Mouse (Mus musculus) embryonic facial prominence, embryonic 14.5 days (tissue): Measurements from ENCODE around the gene Zkscan16. TPM values are rescaled to one million over a fixed set of nuclear protein-coding genes. Genes with fewer than 3 reads are reported as not detected.
A peak's percentile ranks its signal among the peaks of the same experiment; 100 is the strongest.

Source experiments
- ATAC-seq: fragments of 200-750 bp; cut with Nextera tagmentation; 2 replicates; pipeline ENCODE4 v1.8.0; 2017; ENCODE audit warnings: low read depth, moderate number of reproducible peaks, moderate TSS enrichment
- DNase-seq: peaks from one replicate; pipeline ENCODE4 v3.0.0-alpha.2; 2015; ENCODE audit warnings: low spot score
- H3K27ac ChIP-seq: fragments of 300-500 bp; sonication (generic); replicated peaks from 2 replicates; pipeline ENCODE4 v1.5.1; 2014; ENCODE audit warnings: low read depth, mild to moderate bottlenecking, low read length, moderate library complexity
- H3K27me3 ChIP-seq: fragments of 300-500 bp; sonication (generic); replicated peaks from 2 replicates; pipeline ENCODE4 v1.6.1; 2014; ENCODE audit warnings: low read length; ENCODE audit not compliant: control insufficient read depth, insufficient read depth
- H3K36me3 ChIP-seq: fragments of 300-500 bp; sonication (generic); 2 replicates; pipeline ENCODE4 v1.6.1; 2014; ENCODE audit warnings: low read length, mixed read lengths; ENCODE audit not compliant: control insufficient read depth, insufficient read depth
- H3K4me1 ChIP-seq: fragments of 300-500 bp; sonication (generic); 2 replicates; pipeline ENCODE4 v1.6.1; 2014; ENCODE audit warnings: antibody characterized with exemption, low read length; ENCODE audit not compliant: control insufficient read depth, insufficient read depth
- H3K4me2 ChIP-seq: fragments of 300-500 bp; sonication (generic); 2 replicates; pipeline ENCODE4 v1.6.1; 2014; ENCODE audit warnings: low read depth, mild to moderate bottlenecking, low read length, moderate library complexity, mixed read lengths
- H3K4me3 ChIP-seq: fragments of 300-500 bp; sonication (generic); 2 replicates; pipeline ENCODE4 v1.5.1; 2014; ENCODE audit warnings: low read depth, mild to moderate bottlenecking, low read length
- H3K9ac ChIP-seq: fragments of 300-500 bp; sonication (generic); 2 replicates; pipeline ENCODE4 v1.6.1; 2014; ENCODE audit warnings: low read depth, mild to moderate bottlenecking, low read length, moderate library complexity, mixed read lengths
- H3K9me3 ChIP-seq: fragments of 300-500 bp; sonication (generic); 2 replicates; pipeline ENCODE4 v1.6.1; 2016; ENCODE audit warnings: low read length; ENCODE audit not compliant: control insufficient read depth
- WGBS: fragments of 180-500 bp; shearing (Covaris S2); extraction: QIAGEN DNeasy Blood & Tissue Kit; methylation state at CpG from one replicate; pipeline ENCODE4 v1.1.7; 2014; 5-methylcytosine and 5-hydroxymethylcytosine counted together
- polyA plus RNA-seq: library from polyadenylated mRNA; unstranded; fragments of >200 nt; fragmentation: Nextera tagmentation; extraction: Ambion mirVana; gene quantifications from 2 replicates; pipeline ENCODE4 v1.2.1, GENCODE M21; 2014

The Zkscan16 gene
- polyA plus RNA-seq, 1 experiment from 2014 or later, result 0.75 TPM

- Histone ChIP-seq H3K4me3 (no peak overlapping the region), H3K36me3 (no peaks in the 10 kb centered on the region), H3K27me3 (no peaks in the 10 kb centered on the region), H3K9ac (no peak overlapping the region), H3K9me3 (no peaks in the 10 kb centered on the region), H3K4me2 (no peak overlapping the region), H3K4me1 (peaks cover 9% of the 10 kb centered on the region), H3K27ac (no peak overlapping the region)
- DNase-seq (peak; percentile 74), ATAC-seq (no peak)
- WGBS, result 6% methylated on average over 2 of the region's 2 CpGs
These were observed 56.3 kb downstream of the Zkscan16 start for GRCm38 (mm10) chr4:58999686-59000085.

GRCm38 (mm10) chr4:59000614-59001013, 57.2 kb downstream of the Zkscan16 start:
- peaks cover 18% of the 10 kb centered on the region for H3K4me1 ChIP-seq
- no peak for ATAC-seq
- 0% methylated on average over 2 of the region's 2 CpGs for WGBS
- no peak overlapping the region for H3K4me3 ChIP-seq
- no peak overlapping the region for H3K9ac ChIP-seq
- no peaks in the 10 kb centered on the region for H3K27me3 ChIP-seq
- H3K9me3 ChIP-seq, result no peaks in the 10 kb centered on the region
- no peak overlapping the region for H3K27ac ChIP-seq
- DNase-seq, result no peak
- no peak overlapping the region for H3K4me2 ChIP-seq
- H3K36me3 ChIP-seq, result no peaks in the 10 kb centered on the region

- H3K4me1 ChIP-seq, result peaks cover 26% of the 10 kb centered on the region
- no peaks in the 10 kb centered on the region for H3K36me3 ChIP-seq
- peak within 1 kb of the TSS; percentile 89 for H3K27ac ChIP-seq
- peak within 1 kb of the TSS; percentile 84 for H3K4me2 ChIP-seq
- H3K4me3 ChIP-seq, result peak within 1 kb of the TSS; percentile 96
- WGBS, result 0% methylated on average over 12 of the region's 89 CpGs
- no peaks in the 10 kb centered on the region for H3K27me3 ChIP-seq
- DNase-seq, result peak; percentile 96
- H3K9ac ChIP-seq, result peak within 1 kb of the TSS; percentile 96
- no peaks in the 10 kb centered on the region for H3K9me3 ChIP-seq
- peak; percentile 99 for ATAC-seq
These were observed 59.7 kb downstream of the Zkscan16 start, which contains the start of gene Gm20503 for GRCm38 (mm10) chr4:59002948-59003805. TSS of gene Gm20503 (plus strand) at chr4:59003210.

GRCm38 (mm10) chr4:59003806-59004200, 60.4 kb downstream of the Zkscan16 start:
- Histone ChIP-seq H3K27ac (no peak overlapping the region), H3K4me3 (peak overlapping the region; percentile 96), H3K4me2 (peak overlapping the region; percentile 84), H3K9ac (peak overlapping the region; percentile 96), H3K9me3 (no peaks in the 10 kb centered on the region), H3K27me3 (no peaks in the 10 kb centered on the region), H3K4me1 (peaks cover 26% of the 10 kb centered on the region), H3K36me3 (no peaks in the 10 kb centered on the region)
- DNase-seq (no peak), ATAC-seq (no peak)
- whole genome bisulfite sequencing, result 29% methylated on average over 7 of the region's 7 CpGs

GRCm38 (mm10) chr4:59006211-59006610, 62.8 kb downstream of the Zkscan16 start:
- no peak overlapping the region for H3K4me2 ChIP-seq
- H3K27me3 ChIP-seq, result no peaks in the 10 kb centered on the region
- H3K27ac ChIP-seq, result no peak overlapping the region
- no peak overlapping the region for H3K4me3 ChIP-seq
- 37% methylated on average over 8 of the region's 8 CpGs for WGBS
- H3K9ac ChIP-seq, result no peak overlapping the region
- H3K9me3 ChIP-seq, result no peaks in the 10 kb centered on the region
- H3K36me3 ChIP-seq, result no peaks in the 10 kb centered on the region
- H3K4me1 ChIP-seq, result peaks cover 30% of the 10 kb centered on the region
- DNase-seq (no peak), ATAC-seq (no peak)

GRCm38 (mm10) chr4:59007016-59007415, 63.6 kb downstream of the Zkscan16 start:
- Histone ChIP-seq H3K4me2 (no peak overlapping the region), H3K36me3 (no peaks in the 10 kb centered on the region), H3K4me1 (peaks cover 31% of the 10 kb centered on the region), H3K9me3 (no peaks in the 10 kb centered on the region), H3K27me3 (no peaks in the 10 kb centered on the region), H3K4me3 (no peak overlapping the region), H3K27ac (no peak overlapping the region), H3K9ac (no peak overlapping the region)
- DNase-seq (no peak), ATAC-seq (no peak)
- 70% methylated on average over 6 of the region's 6 CpGs for WGBS

Other genes with a start within 250 kb of the Zkscan16 start
- 0.21 TPM in 1 of 2 replicates, not detected in the other for gene Olfr267, start 155.9 kb upstream of the Zkscan16 start, polyA plus RNA-seq
- gene Ecpas, start 30.9 kb upstream of the Zkscan16 start, polyA plus RNA-seq, result 42.4 and 46.5 TPM in 2 replicates
- 23.8 and 28.9 TPM in 2 replicates for gene Ptgr1, start 43.5 kb downstream of the Zkscan16 start, polyA plus RNA-seq
- gene Dnajc25, start 51.4 kb downstream of the Zkscan16 start, polyA plus RNA-seq, result 19.3 and 20.0 TPM in 2 replicates
- gene Gm20503, start 59.6 kb downstream of the Zkscan16 start, polyA plus RNA-seq, result 16.3 and 17.0 TPM in 2 replicates
- gene Gng10, start 91.5 kb downstream of the Zkscan16 start, polyA plus RNA-seq, result 137 and 144 TPM in 2 replicates
- not detected in 2 replicates for gene AI481877, start 195.4 kb downstream of the Zkscan16 start, polyA plus RNA-seq
- 12.3 and 13.3 TPM in 2 replicates for gene Ugcg, start 245.6 kb downstream of the Zkscan16 start, polyA plus RNA-seq